Mouse (Mus musculus) bone marrow, adult 2 months (tissue): ENCODE measurements around the gene Trat1. TPM values are rescaled to one million over a fixed set of nuclear protein-coding genes. Genes with fewer than 3 reads are reported as not detected.

ENCODE experiments used
- H3K27ac ChIP-seq: fragments of 200-500 bp; 2 replicates; pipeline ENCODE4 v1.5.1; 2012; ENCODE audit warnings: low read depth, mild to moderate bottlenecking, control low read depth, inconsistent platforms, low read length; ENCODE audit not compliant: control insufficient read depth, poor library complexity, insufficient read depth
- H3K4me1 ChIP-seq: fragments of 200-500 bp; 2 replicates; pipeline ENCODE4 v1.6.1; 2011; ENCODE audit warnings: low read length; ENCODE audit not compliant: control insufficient read depth, insufficient read depth
- H3K4me3 ChIP-seq: fragments of 200-500 bp; replicated peaks from 2 replicates; pipeline ENCODE3; 2011; ENCODE audit warnings: mild to moderate bottlenecking, low read depth, low read length, control low read depth; ENCODE audit not compliant: control insufficient read depth
- CTCF ChIP-seq: fragments of 200-500 bp; IDR thresholded peaks from 2 replicates; pipeline ENCODE4 v1.5.1; 2011; ENCODE audit warnings: low read length, control low read depth; ENCODE audit not compliant: control insufficient read depth, insufficient read depth
- POLR2A ChIP-seq: fragments of 200-500 bp; IDR thresholded peaks from 2 replicates; pipeline ENCODE4 v1.6.1; 2011; ENCODE audit warnings: low read depth, mild to moderate bottlenecking, control low read depth, low read length, borderline replicate concordance; ENCODE audit not compliant: control insufficient read depth
- WGBS: fragments of 180-500 bp; shearing (Covaris S2); methylation state at CpG from one replicate; pipeline ENCODE4 v1.1.7; 2018; 5-methylcytosine and 5-hydroxymethylcytosine counted together
- polyA plus RNA-seq: library from polyadenylated mRNA; stranded (reverse); fragments of >200 nt; gene quantifications from 2 replicates; pipeline ENCODE4 v1.2.4, GENCODE M21; 2011; ENCODE audit warnings: low replicate concordance; ENCODE audit not compliant: missing spikeins, insufficient read depth, insufficient read length

Trat1 gene
- polyA plus RNA-seq, 1 experiment: not detected

DNA sequence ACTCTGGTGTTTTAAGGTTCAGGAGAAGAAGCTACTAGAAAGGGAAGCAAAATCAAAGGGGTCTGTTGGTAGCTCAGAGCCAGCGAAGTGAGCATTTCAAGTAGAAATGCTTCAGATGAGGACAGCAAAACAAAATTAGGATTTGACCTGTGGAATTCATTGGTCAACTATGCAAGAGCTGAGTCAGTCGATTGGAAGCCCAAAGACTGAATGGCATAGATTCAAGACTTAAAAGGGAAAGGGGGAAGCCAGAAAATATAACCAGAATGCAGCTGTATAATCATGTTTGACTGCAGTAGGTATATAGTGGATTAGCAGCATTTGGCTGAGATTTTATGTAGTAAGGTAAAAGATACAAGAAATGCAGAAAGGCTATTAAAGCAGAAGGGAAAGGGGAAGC is 26.8 kb downstream of the Trat1 start:
- Histone ChIP-seq H3K4me1 (no peaks in the 10 kb centered on the region), H3K4me3 (no peak overlapping the region), H3K27ac (no peak overlapping the region)
- 77% methylated on average over 2 of the region's 2 CpGs for WGBS
- TF ChIP-seq POLR2A (no peak), CTCF (no peak)

DNA sequence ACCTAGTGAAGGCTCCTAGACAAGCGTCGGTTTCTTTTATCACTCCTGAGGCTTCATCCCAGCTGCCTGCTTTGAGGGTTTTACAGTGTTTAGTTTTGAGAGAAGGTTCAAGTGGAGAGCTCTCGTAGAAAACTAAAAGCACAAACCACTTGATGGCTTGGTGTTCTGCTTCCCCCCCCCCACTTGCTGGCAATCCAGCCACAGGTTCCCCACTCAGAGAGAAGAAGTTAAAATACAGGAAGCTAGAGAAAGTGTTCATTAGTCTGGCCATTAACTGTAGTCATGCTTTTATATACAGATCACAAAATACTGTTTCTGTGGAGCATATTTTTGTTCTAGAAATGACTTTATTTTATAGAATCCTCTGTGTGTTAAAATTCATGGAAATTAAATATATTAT is 30.3 kb downstream of the Trat1 start:
- TF ChIP-seq CTCF (no peak), POLR2A (no peak)
- Histone ChIP-seq H3K4me1 (no peaks in the 10 kb centered on the region), H3K27ac (no peak overlapping the region), H3K4me3 (no peak overlapping the region)
- WGBS: 29% methylated on average over 3 of the region's 3 CpGs

DNA sequence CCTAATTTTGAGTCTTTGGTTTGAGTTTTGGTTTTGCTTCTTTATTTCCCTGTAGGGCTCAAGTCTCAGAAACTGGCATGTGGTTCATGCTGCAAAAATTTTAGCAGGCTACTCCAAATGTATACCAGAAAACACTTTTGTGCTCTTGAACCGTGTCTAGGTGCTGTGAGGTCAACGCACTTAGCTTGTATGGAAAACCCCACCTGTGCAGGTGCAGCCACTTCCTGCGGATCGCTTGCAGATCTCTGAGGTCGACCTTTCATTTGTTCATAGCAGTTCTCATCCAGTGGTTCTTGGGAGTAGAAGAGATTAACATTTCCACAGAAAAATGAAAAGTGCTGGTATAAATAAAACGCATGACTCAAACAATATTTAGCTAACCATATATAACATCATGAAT is 31.8 kb downstream of the Trat1 start:
- Histone ChIP-seq H3K4me3 (no peak overlapping the region), H3K27ac (no peak overlapping the region), H3K4me1 (no peaks in the 10 kb centered on the region)
- TF ChIP-seq CTCF (no peak), POLR2A (no peak)
- WGBS: 88% methylated on average over 6 of the region's 6 CpGs

DNA sequence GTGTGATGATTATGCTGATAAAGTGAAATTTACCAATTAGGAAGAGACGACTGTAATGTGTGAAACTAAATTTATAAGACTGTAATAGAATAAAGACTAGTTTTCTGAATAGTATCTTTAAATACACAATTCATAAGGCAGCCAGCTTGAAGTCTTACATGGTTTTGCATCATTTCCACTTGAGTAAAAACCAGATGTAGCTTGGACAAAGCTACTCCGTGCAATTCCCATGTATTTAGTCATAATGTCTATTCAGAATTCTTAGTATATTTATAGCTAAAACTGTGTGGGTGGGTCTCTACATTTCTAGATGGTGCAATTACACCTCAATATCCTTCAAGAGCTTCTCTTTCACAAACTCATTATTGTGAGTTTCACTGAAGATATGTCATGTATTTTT is 33.4 kb downstream of the Trat1 start:
- TF ChIP-seq POLR2A: no peak
- Histone ChIP-seq H3K4me3 (no peak overlapping the region), H3K27ac (no peak overlapping the region), H3K4me1 (no peaks in the 10 kb centered on the region)
- 80% methylated on average over 2 of the region's 2 CpGs for WGBS

DNA sequence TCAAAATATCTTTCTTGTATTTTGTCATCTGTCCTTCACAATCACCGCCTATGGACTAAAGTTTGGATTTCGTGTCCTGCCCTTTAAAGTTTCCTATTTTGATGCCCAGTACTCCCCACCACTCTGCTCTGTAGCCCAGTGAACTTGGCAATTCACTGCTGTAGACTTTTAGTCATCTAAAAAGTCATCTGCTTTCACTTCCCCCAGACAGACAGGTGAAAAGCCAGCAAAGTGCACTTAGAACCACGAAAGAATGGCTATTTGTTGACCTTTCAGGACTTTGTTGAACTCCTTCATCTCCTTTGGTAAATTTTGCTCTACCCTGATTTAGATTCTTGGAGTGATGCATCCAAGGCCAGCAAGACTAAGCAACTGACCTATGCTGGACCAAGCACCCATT is 34.9 kb downstream of the Trat1 start:
- WGBS: 80% methylated on average over 3 of the region's 3 CpGs

DNA sequence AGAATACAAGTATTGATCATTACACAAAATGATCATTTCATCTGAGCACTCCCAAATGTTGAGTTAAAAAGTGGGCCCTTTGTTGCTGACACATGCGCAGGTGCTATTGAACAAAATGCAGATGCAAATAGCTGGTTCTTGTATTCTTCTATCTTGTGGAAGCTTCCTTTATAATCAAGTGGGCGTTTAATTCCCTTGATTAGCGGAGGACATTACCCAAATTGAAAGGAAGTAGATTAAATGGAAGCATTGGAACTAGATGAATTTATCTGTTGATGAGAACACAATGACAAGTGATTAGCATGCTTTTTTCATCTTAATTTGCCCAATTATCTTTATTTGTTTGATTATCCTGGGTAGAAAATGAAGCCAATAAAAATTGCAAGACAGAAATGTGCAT is 51.6 kb downstream of the Trat1 start:
- TF ChIP-seq POLR2A (no peak), CTCF (no peak)
- 87% methylated on average over 3 of the region's 3 CpGs for WGBS
- Histone ChIP-seq H3K4me1 (no peaks in the 10 kb centered on the region), H3K4me3 (no peak overlapping the region), H3K27ac (no peak overlapping the region)

More for the DNA sequence above, 34.9 kb downstream of the Trat1 start:
- Histone ChIP-seq H3K27ac (no peak overlapping the region), H3K4me3 (no peak overlapping the region), H3K4me1 (no peaks in the 10 kb centered on the region)
- no peak for TF ChIP-seq CTCF
- TF ChIP-seq POLR2A: no peak

DNA sequence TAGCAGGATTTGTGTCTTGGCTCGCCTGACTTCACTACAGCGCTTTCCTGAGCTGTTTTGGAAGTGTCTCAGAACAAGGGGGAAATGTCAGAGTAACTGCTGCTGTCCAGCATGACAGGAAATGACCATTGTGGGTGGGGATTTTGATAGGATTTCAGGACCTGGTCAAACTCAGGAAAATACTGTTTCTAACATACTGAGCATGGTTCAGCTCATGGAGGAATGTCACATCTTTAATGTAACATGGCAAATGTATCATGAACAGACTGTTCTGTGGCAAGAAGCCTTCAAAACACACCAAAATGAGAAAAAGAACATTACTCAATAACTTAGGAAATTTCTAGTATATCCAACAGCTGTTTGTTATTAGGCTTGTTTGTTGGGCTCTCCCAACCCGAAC is 52.1 kb downstream of the Trat1 start:
- no peaks in the 10 kb centered on the region for H3K4me1 ChIP-seq
- H3K4me3 ChIP-seq: no peak overlapping the region
- TF ChIP-seq CTCF (no peak), POLR2A (no peak)
- WGBS: 77% methylated on average over 3 of the region's 3 CpGs
- H3K27ac ChIP-seq: no peak overlapping the region

DNA sequence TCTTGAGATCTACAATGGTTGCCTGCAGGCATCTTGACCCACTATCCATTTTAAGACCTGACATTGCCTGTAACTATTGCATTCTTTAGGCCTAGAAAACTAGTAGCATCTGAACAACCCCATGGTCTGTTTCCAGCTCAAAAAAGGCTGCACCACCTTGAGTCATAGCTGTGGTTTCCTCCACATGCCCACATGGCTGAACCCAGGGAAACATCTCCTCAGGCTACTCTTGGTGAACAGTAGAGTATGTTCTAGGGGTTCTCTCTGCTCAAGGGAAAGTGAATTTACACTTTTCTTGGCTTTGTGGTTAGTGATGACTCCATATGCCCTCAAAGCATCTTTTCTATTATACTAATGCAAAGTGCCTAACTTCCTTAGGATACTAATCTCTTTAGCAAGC is 55.5 kb downstream of the Trat1 start:
- no peak overlapping the region for H3K4me3 ChIP-seq
- no peaks in the 10 kb centered on the region for H3K4me1 ChIP-seq
- TF ChIP-seq CTCF (no peak), POLR2A (no peak)
- no peak overlapping the region for H3K27ac ChIP-seq

DNA sequence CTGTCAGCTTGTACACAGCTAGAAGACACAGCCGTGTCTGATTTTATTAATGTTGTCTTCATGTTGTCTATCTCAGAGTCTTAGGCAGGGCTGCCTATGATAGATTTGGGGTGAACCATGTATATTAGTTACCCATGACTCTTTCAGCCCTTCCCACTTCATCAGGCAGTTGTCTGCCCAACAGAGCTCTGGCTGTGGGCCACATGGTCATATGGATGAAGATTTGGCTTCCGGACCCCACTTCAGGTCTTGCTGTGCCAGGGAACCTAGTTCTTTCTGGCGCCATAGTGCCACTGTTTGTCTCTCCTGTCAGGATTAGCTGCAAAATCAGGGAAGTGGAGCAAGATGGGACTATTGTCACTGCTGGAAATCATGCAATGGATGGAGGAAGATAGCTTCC is 69.9 kb downstream of the Trat1 start:
- H3K27ac ChIP-seq: no peak overlapping the region
- H3K4me1 ChIP-seq: no peaks in the 10 kb centered on the region
- H3K4me3 ChIP-seq: no peak overlapping the region
- 87% methylated on average over 3 of the region's 3 CpGs for WGBS
- TF ChIP-seq CTCF: no peak
- TF ChIP-seq POLR2A: no peak

Other genes with a start within 250 kb of the Trat1 start
- gene Retnlb, start 44.8 kb upstream of the Trat1 start, polyA plus RNA-seq: not detected in 2 replicates
- gene Retnla, start 70.5 kb upstream of the Trat1 start, polyA plus RNA-seq: not detected in 2 replicates
- gene Retnlg, start 100.6 kb upstream of the Trat1 start, polyA plus RNA-seq: 574 and 1,873 TPM in 2 replicates
- gene Dzip3, start 222.1 kb upstream of the Trat1 start, polyA plus RNA-seq: 3.4 and 3.5 TPM in 2 replicates
- 19.9 and 21.1 TPM in 2 replicates for gene Cip2a, start 222.2 kb upstream of the Trat1 start, polyA plus RNA-seq